Mouse (Mus musculus) splenic B cell, adult 2 months (primary cell): Measurements from ENCODE around the gene Cacng8.

ENCODE experiments used
- DNase-seq: peaks from one replicate; pipeline ENCODE4 v3.0.0-alpha.2; 2011; ENCODE audit warnings: low read depth, low spot score
- H3K27me3 ChIP-seq: 2 replicates; pipeline ENCODE4 v1.6.1; 2012; ENCODE audit warnings: mild to moderate bottlenecking, low read length, moderate library complexity, mixed read lengths; ENCODE audit not compliant: control insufficient read depth, poor library complexity, insufficient read depth, severe bottlenecking
- H3K36me3 ChIP-seq: 2 replicates; pipeline ENCODE4 v1.6.1; 2012; ENCODE audit warnings: mild to moderate bottlenecking, low read length, moderate library complexity, mixed read lengths; ENCODE audit not compliant: control insufficient read depth, poor library complexity, insufficient read depth, severe bottlenecking

Cacng8 gene

DNA sequence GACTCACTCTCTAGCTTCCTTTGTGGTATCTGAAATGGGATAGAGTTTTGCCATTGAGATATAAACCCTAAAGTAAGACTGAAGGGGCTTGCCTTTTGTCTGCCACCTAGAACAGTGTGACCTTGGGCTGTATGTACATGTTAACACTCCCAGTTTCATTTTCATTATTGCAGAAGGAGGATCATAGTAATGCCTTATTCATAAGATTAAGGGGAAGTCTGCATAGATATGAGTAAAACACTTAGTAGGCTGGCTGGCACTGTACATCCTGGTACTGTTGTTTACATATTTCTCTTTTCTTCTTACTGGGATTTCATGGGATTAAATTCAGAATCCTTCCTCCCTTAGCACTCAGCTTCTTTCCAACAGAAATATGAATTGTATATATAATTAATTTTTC is 9.5 kb downstream of the Cacng8 start:
- H3K36me3 ChIP-seq = no peaks in the 10 kb centered on the region

DNA sequence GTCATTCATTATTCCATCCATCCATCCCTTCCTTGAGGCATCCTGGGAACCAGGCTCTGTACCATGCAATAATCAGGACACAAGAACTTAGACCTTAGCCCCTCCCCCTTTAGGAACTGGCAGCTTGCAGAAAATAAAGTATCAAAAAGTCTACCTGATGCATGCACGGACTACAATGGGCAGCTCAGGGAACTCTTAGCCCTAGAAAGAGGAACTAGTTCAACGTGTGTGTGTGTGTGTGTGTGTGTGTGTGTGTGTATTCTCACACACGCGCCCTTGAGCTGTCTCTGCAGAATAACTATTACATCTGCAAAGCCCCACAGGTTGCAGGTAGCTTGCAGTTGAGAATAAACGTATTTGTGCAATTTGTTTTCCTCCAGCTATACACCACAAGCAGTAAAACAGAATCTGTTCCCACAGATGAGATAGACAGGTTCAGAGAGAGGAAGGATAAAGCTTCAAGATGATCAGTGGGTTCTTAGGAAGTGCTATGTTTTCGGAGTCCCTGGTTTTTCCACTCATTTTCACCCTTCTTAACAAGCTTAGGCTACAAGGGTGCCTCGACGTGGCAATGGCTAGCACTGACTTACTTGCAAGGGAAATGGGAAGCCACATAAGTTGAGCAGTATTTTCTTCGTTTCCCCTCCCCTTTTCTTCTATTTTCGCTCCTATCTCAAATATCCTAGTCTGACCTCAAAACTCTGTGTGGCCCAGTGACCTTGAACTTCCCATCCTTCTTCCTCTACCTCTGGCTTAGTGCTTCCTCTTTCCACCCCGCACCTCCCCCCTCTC is 19.4 kb downstream of the Cacng8 start:
- DNase-seq = peak; percentile 28
- Histone ChIP-seq H3K27me3 (no peaks in the 10 kb centered on the region; the same call in 1 of the 2 replicates), H3K36me3 (no peaks in the 10 kb centered on the region)

More for the DNA sequence above, 9.5 kb downstream of the Cacng8 start:
- DNase-seq = no peak
- H3K27me3 ChIP-seq = no peaks in the 10 kb centered on the region

DNA sequence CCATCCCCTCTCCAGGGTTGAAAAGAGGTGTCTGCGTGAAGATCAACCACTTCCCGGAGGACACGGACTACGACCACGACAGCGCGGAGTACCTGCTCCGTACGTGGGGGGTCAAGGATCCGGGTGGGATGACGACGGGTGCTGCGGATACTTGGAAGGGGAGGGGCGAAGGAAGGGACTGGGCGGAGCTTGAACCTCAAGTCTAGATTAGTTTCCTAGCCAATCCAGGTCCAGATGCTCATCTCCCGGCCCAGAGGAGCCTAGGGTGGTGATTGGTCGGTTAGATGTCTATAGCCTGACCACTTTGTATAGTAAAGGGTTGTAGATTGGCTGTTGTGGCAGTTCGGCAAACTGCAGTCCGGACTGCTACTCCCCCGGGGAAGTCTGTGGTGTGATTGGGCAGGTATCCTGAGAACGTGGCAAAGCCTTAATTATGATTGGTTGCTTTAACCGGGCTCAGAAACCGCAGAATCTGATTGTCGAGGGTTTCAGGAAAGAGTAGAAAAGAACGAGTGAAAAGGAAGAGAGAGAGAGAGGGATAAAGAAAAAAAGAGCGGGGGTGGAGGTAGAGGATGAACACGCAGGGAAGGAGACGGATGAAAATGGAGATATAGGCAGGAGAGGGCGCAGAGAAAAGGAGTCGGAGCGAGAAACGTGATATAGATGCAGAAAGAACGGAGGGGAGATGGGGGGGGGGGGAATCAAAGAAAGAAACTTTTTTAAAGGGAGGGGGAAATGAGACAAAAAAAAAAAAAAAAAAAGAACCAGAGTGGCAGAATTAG is 20.9 kb downstream of the Cacng8 start:
- DNase-seq = peak; percentile 24
- Histone ChIP-seq H3K36me3 (no peaks in the 10 kb centered on the region), H3K27me3 (no peaks in the 10 kb centered on the region; the same call in 1 of the 2 replicates)

DNA sequence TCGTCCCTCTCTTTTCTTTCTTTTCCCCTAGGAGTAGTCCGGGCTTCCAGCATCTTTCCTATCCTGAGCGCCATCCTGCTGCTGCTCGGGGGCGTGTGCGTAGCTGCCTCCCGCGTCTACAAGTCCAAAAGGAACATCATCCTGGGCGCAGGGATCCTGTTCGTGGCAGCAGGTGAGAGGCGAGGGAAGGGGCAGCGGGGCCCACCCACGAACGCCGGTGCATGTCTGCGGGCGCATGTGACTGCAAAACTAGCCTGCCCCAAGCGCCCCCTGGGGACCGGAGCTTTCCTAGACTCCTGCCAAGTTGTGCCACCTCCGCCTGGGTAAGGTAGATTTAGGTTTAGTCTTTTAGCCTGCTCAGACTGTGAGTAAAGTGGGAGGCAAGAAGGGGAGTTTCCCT is 21.6 kb downstream of the Cacng8 start:
- Histone ChIP-seq H3K36me3 (no peaks in the 10 kb centered on the region), H3K27me3 (no peaks in the 10 kb centered on the region; the same call in 1 of the 2 replicates)
- no peak for DNase-seq

DNA sequence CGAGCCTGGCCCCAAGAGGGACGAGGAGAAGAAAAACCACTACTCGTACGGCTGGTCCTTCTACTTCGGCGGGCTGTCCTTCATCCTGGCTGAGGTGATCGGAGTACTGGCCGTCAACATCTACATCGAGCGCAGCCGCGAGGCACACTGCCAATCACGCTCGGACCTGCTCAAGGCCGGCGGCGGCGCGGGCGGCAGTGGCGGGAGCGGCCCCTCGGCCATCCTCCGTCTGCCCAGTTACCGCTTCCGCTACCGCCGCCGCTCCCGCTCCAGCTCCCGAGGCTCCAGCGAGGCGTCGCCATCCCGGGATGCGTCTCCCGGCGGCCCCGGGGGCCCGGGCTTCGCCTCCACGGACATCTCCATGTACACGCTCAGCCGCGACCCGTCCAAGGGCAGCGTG is 24.4 kb downstream of the Cacng8 start:
- H3K27me3 ChIP-seq = no peaks in the 10 kb centered on the region; the same call in 1 of the 2 replicates
- DNase-seq = no peak
- no peaks in the 10 kb centered on the region for H3K36me3 ChIP-seq

DNA sequence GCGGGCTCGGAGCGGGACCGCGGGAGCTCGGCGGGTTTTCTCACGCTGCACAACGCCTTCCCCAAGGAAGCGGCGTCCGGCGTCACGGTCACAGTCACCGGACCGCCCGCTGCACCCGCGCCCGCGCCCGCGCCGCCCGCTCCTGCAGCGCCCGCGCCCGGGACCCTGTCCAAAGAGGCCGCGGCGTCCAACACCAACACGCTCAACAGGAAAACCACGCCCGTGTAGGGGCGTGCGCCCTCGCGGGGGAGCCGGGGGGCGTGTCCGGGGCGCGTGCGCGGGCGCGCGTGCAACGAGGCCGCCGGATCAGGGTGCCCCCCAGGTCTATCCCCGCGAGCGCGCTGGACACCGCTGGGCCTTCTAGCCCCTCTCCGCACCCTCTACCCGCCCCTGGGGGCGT is 24.9 kb downstream of the Cacng8 start:
- Histone ChIP-seq H3K36me3 (no peaks in the 10 kb centered on the region), H3K27me3 (no peaks in the 10 kb centered on the region; the same call in 1 of the 2 replicates)
- no peak for DNase-seq

DNA sequence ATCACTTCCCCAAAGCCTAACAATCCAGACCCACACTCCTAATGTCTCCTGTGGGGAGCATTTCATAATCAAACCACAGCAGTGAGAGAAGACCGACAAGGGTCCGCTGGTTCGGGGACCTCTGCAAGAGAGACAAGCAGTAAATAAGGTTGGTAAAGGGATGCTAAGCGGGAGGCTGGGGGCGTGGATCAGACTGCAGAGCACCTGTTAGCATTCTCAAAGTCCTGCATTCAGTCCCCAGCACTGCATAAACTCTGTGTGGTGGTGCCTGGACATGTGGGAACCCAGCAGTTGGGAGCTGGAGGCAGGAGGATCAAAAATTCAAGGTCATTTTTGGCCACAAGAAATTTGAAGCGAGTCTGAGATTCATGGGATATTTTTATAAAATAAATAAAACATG is 29.5 kb downstream of the Cacng8 start:
- Histone ChIP-seq H3K27me3 (no peaks in the 10 kb centered on the region; the same call in 1 of the 2 replicates), H3K36me3 (no peaks in the 10 kb centered on the region)
- DNase-seq = no peak

DNA sequence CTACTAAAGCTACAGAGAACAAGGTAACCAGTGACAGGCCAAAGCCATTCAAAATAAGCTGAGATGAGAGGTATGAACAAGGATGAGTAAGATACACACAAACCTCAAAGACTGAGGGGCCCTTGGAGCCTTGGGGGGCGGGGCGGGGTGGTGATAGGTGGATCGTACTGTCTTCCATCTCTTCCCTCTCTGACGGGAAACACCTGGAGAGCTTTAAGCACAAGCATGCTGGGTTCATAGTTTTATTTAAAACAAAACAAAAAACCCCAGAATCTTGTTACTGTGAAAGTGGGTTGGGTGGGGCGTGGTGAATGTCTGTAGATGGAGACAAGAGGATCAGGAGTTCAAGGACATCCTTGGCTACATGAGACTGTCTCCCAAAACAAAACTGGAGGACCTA is 30.0 kb downstream of the Cacng8 start:
- DNase-seq = no peak
- no peaks in the 10 kb centered on the region for H3K36me3 ChIP-seq
- no peaks in the 10 kb centered on the region; the same call in 1 of the 2 replicates for H3K27me3 ChIP-seq

DNA sequence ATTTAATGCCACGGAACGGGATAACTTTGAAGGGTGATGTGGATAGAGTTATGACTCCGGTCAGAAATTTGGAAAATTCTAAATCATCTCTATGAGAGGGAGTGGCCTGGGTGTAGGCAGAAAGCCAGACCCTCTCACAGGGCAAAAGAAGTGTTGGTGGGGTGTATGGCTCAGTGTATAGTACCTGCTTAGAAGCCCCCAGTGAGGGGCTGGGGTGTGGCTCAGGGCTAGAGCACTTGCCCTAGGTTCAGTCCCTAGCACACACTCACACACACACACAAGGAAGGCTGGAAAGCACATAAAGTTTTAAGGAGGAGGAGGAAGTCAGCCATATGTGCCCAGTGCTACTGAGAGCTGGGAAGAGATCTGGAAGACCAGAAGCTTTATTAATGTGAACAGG is 30.8 kb downstream of the Cacng8 start:
- no peaks in the 10 kb centered on the region; the same call in 1 of the 2 replicates for H3K27me3 ChIP-seq
- no peaks in the 10 kb centered on the region for H3K36me3 ChIP-seq
- no peak for DNase-seq

DNA sequence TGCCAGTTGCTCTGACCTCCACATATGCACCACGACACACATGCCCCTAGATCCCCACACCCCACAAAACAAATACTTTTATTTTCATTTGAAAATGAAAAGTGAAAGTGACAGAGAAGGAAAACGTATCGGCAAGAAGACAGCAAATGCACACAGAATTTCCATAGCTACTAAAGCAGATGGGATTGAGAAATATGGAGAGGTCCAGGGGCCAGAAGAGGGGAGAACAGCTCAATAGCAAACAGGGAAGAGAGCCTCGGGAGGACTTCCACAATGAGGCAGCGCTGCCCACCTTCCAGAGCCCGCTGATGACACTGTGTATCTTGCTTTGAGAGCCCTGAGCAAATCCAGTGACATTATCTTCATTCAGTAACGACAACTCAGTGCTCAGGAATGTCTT is 31.6 kb downstream of the Cacng8 start:
- Histone ChIP-seq H3K36me3 (no peaks in the 10 kb centered on the region), H3K27me3 (no peaks in the 10 kb centered on the region; the same call in 1 of the 2 replicates)
- no peak for DNase-seq

DNA sequence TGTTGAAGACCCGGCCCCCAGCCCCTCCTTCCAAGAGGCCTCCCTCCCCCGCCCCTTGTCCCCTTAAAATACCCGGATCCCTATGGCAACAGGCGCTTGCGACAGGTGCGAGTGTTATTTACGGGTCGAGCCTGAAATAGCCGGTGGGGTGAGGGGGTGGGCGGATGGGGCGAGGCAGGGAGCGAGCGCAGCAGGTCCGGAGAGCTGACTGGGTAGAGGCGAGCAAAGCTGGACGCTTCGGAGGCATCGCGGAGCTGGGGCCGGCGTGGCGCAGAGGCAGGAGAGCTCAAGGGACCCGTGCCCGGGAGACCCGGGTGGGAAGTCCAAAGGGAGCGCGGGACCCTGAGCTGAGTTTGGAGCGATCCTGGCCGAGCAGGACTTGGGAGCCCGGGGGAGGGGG is 32.9 kb downstream of the Cacng8 start:
- no peak for DNase-seq
- Histone ChIP-seq H3K36me3 (no peaks in the 10 kb centered on the region), H3K27me3 (no peaks in the 10 kb centered on the region; the same call in 1 of the 2 replicates)

DNA sequence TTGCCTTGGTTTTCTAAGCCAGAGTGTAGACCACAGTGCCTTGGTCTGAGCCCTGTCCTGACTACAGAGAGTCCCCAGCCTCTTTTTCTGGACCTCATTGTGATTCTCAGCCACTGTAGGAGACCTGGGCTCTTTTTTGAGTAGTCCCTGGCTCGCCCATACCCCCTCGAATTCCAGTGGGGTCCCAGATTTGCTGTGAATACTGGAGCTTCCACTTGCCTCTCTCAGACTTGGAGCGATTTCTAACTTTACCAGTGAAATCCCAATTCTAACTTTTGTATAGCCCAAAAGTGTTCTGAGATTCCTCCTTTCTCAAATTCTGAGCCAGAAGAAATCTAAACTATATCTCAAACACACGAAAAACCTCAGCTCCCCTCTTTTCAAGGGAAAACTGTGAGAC is 33.4 kb downstream of the Cacng8 start, which contains the start of gene Cacng6:
Cacng6 (plus strand) TSS at position 301 of the 400 bp plus-strand sequence.
- Histone ChIP-seq H3K36me3 (no peaks in the 10 kb centered on the region), H3K27me3 (no peaks in the 10 kb centered on the region; the same call in 1 of the 2 replicates)
- no peak for DNase-seq

DNA sequence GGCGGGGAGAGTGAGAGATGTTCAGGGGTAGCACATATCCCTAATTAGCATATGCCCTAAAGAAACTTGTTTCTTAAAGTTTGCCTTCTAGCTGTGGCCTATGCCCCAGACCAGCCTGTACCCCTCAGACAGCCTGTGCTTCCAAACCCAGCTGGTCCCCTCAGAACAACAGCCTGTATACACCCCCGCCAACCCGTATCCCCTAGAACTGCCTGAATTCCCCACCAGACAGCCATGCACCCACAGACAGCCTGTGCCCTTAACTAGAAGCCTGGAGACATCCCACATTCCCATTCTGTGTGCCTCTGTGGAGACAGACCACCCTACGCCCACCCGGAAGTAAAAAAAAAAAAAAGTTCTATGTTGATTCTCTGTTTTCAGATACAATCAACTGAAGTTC is 34.7 kb downstream of the Cacng8 start:
- H3K36me3 ChIP-seq = no peaks in the 10 kb centered on the region
- H3K27me3 ChIP-seq = no peaks in the 10 kb centered on the region; the same call in 1 of the 2 replicates
- DNase-seq = no peak

DNA sequence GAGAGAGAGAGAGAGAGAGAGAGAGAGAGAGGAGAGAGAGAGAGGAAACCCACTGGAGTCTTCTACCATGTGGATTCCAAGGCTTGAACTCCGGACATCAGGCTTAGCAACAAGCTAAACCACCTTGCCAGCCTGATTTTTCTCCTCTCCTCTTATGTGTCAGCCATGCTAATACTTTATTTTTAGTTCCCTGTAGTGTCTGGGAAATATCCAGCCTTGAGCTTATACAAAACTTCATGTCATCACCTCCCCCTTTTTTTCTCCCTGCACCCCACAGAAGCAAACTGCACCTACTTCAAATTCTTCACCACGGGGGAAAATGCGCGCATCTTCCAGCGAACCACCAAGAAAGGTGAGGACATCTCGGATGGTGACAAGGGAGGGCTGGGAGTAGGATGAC is 39.7 kb downstream of the Cacng8 start:
- no peaks in the 10 kb centered on the region for H3K36me3 ChIP-seq
- DNase-seq = no peak

DNA sequence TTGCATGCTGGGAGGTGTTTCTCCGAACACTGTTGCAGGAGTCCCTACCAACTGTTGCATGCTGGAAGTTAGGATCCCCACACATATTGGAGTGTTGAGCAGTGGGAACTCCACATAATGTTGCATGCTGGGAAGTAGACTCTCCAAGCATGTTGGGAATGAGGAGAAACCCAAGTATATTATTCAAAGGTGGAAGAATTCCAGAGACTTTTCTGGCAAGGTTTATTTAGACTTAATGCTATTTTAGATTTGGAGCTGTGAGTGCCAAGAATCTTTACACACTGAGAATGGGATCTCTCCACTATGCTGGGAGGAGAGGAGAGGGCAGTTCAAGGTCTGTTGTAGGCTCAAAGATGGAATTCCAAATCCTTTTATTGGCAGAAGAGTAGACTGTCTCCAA is 41.6 kb downstream of the Cacng8 start:
- DNase-seq = no peak

More for the DNA sequence above, 39.7 kb downstream of the Cacng8 start:
- H3K27me3 ChIP-seq = no peaks in the 10 kb centered on the region

More for the DNA sequence above, 41.6 kb downstream of the Cacng8 start:
- Histone ChIP-seq H3K36me3 (no peaks in the 10 kb centered on the region), H3K27me3 (no peaks in the 10 kb centered on the region)
